Mouse (Mus musculus): ENCODE measurements around the gene Spns1. TPM values are rescaled to one million over a fixed set of nuclear protein-coding genes. Genes with fewer than 3 reads are reported as not detected.

Spns1 gene
- polyA plus RNA-seq, 1 experiment from 2014 or later = 77.5 TPM

DNA sequence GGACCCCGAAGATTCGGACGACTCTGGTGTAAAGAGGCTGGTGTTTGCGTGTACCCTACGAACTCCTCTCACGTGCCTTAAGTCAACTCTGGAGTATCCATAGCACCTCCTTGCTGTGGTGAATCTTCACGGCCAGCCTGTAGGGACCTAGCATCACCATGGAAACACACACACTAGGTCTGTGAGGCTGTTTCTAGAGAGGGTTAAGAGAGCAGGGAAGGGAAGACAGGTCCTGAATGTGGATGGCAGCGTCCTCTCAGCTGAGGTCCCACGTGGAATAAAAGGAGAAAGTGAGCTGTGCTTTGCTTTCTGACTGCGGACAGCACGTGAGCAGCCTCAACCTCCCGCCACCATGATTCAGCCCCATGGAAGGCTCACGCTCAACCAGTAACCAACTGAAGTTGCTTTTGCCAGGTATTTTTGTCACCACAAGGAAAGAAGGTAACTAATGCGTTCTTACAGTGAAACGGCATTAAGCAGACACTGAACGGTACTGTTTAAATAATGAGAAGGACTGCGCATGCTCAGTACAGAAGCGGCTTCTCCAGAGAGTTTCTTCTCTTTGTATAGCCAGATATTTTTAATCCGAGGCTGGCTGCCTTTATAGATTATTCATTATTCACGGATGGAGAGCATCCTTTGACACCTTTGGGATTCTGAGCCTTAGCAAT, 26.4 kb downstream of the Spns1 start:
- H3K36me3 ChIP-seq = no peaks in the 10 kb centered on the region
- H3K9me3 ChIP-seq = no peaks in the 10 kb centered on the region
- WGBS = 62% methylated on average over 20 of the region's 20 CpGs
- H3K4me2 ChIP-seq = peak overlapping the region; percentile 36
- no peak overlapping the region; the same call in 1 of the 2 replicates for H3K27ac ChIP-seq
- no peaks in the 10 kb centered on the region for H3K27me3 ChIP-seq
- ATAC-seq (ENCODE audit: low FRiP score) = no peak
- H3K9ac ChIP-seq = 0 out of 2 replicates have a peak overlapping the region, but pooled peaks have one; percentile 0
- H3K4me1 ChIP-seq (replicated peaks) = peaks cover 6% of the 10 kb centered on the region; the same call in 1 of the 2 replicates
- H3K4me3 ChIP-seq = peak overlapping the region; percentile 10; the same call in 1 of the 2 replicates

DNA sequence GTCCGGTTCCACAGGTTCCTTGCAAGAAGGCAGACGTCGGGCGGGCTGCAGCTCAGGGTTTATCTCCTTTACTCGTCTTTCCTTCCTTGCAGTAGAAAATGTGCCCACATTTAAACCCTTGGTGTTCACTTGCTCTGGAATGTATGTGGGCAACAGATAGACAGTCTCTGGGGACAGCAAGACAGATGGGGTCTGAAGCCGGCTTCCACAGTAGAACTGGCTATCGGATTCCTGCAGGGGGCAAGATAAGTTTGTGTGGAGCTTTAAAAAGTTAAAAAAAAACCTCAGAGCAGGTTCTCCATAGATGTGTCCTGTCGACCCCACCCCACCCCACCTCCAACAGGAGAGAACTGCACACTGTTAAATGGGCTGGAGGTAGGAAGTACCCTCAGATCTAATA, 29.0 kb downstream of the Spns1 start:
- no peaks in the 10 kb centered on the region for H3K9me3 ChIP-seq
- WGBS = 76% methylated on average over 8 of the region's 8 CpGs
- 0 out of 2 replicates have a peak, but pooled peaks cover 6% of the 10 kb centered on the region for H3K4me1 ChIP-seq (replicated peaks)
- H3K27ac ChIP-seq = no peak overlapping the region
- no peak overlapping the region for H3K9ac ChIP-seq
- ATAC-seq (ENCODE audit: low FRiP score) = no peak
- H3K27me3 ChIP-seq = no peaks in the 10 kb centered on the region
- no peak overlapping the region for H3K4me2 ChIP-seq
- H3K36me3 ChIP-seq = no peaks in the 10 kb centered on the region
- no peak overlapping the region for H3K4me3 ChIP-seq

- ATAC-seq (ENCODE audit: low FRiP score) = no peak
- no peak overlapping the region for H3K27ac ChIP-seq
- H3K4me2 ChIP-seq = no peak overlapping the region
- H3K9me3 ChIP-seq = no peaks in the 10 kb centered on the region
- no peaks in the 10 kb centered on the region for H3K36me3 ChIP-seq
- 59% methylated on average over 1 of the region's 1 CpGs for WGBS
- H3K27me3 ChIP-seq = no peaks in the 10 kb centered on the region
- 0 out of 2 replicates have a peak, but pooled peaks cover 6% of the 10 kb centered on the region for H3K4me1 ChIP-seq (replicated peaks)
- no peak overlapping the region for H3K4me3 ChIP-seq
- H3K9ac ChIP-seq = no peak overlapping the region
Measured at GRCm38 (mm10) chr7:126347098-126347497, 30.2 kb downstream of the Spns1 start.

- Histone ChIP-seq H3K9ac (no peak overlapping the region), H3K4me1 (replicated peaks) (no peaks in the 10 kb centered on the region), H3K9me3 (no peaks in the 10 kb centered on the region), H3K36me3 (no peaks in the 10 kb centered on the region), H3K27ac (no peak overlapping the region), H3K4me2 (no peak overlapping the region), H3K4me3 (no peak overlapping the region), H3K27me3 (no peaks in the 10 kb centered on the region)
- 54% methylated on average over 3 of the region's 3 CpGs for WGBS
- no peak for ATAC-seq (ENCODE audit: low FRiP score)
Measured at GRCm38 (mm10) chr7:126345969-126346368, 31.3 kb downstream of the Spns1 start.

- Histone ChIP-seq H3K4me3 (no peak overlapping the region), H3K27me3 (0 out of 2 replicates have a peak, but pooled peaks cover 3% of the 10 kb centered on the region), H3K36me3 (no peaks in the 10 kb centered on the region), H3K9ac (no peak overlapping the region), H3K27ac (no peak overlapping the region), H3K4me2 (no peak overlapping the region), H3K4me1 (replicated peaks) (no peaks in the 10 kb centered on the region), H3K9me3 (no peaks in the 10 kb centered on the region)
- 80% methylated on average over 3 of the region's 3 CpGs for WGBS
- ATAC-seq (ENCODE audit: low FRiP score) = no peak
Measured at GRCm38 (mm10) chr7:126345557-126345956, 31.7 kb downstream of the Spns1 start.

- no peaks in the 10 kb centered on the region for H3K36me3 ChIP-seq
- no peak overlapping the region for H3K27ac ChIP-seq
- no peaks in the 10 kb centered on the region for H3K9me3 ChIP-seq
- ATAC-seq (ENCODE audit: low FRiP score) = no peak
- H3K4me2 ChIP-seq = no peak overlapping the region
- H3K4me1 ChIP-seq (replicated peaks) = no peaks in the 10 kb centered on the region
- no peak overlapping the region for H3K4me3 ChIP-seq
- no peak overlapping the region for H3K9ac ChIP-seq
- 63% methylated on average over 6 of the region's 6 CpGs for WGBS
- 0 out of 2 replicates have a peak, but pooled peaks cover 3% of the 10 kb centered on the region for H3K27me3 ChIP-seq
Measured at GRCm38 (mm10) chr7:126340896-126341295, 36.4 kb downstream of the Spns1 start.

GRCm38 (mm10) chr7:126340206-126340618, 37.0 kb downstream of the Spns1 start:
- 0 out of 2 replicates have a peak, but pooled peaks cover 3% of the 10 kb centered on the region for H3K27me3 ChIP-seq
- H3K4me3 ChIP-seq = no peak overlapping the region
- H3K36me3 ChIP-seq = no peaks in the 10 kb centered on the region
- no peak overlapping the region for H3K9ac ChIP-seq
- WGBS = 84% methylated on average over 6 of the region's 6 CpGs
- no peak overlapping the region for H3K27ac ChIP-seq
- no peaks in the 10 kb centered on the region for H3K4me1 ChIP-seq (replicated peaks)
- no peaks in the 10 kb centered on the region for H3K9me3 ChIP-seq
- ATAC-seq (ENCODE audit: low FRiP score) = no peak
- no peak overlapping the region for H3K4me2 ChIP-seq

- no peaks in the 10 kb centered on the region for H3K9me3 ChIP-seq
- H3K4me3 ChIP-seq = no peak overlapping the region
- no peak overlapping the region for H3K9ac ChIP-seq
- 0 out of 2 replicates have a peak, but pooled peaks cover 3% of the 10 kb centered on the region for H3K27me3 ChIP-seq
- no peak overlapping the region for H3K4me2 ChIP-seq
- no peaks in the 10 kb centered on the region for H3K36me3 ChIP-seq
- H3K27ac ChIP-seq = no peak overlapping the region
- 74% methylated on average over 8 of the region's 8 CpGs for whole genome bisulfite sequencing
- ATAC-seq (ENCODE audit: low FRiP score) = no peak
- no peaks in the 10 kb centered on the region for H3K4me1 ChIP-seq (replicated peaks)
Measured at GRCm38 (mm10) chr7:126339521-126339971, 37.7 kb downstream of the Spns1 start.

- H3K27ac ChIP-seq = no peak overlapping the region
- 0 out of 2 replicates have a peak, but pooled peaks cover 3% of the 10 kb centered on the region for H3K27me3 ChIP-seq
- ATAC-seq (ENCODE audit: low FRiP score) = no peak
- H3K36me3 ChIP-seq = no peaks in the 10 kb centered on the region
- no peaks in the 10 kb centered on the region for H3K9me3 ChIP-seq
- WGBS = 88% methylated on average over 8 of the region's 8 CpGs
- H3K4me3 ChIP-seq = no peak overlapping the region
- H3K9ac ChIP-seq = no peak overlapping the region
- H3K4me1 ChIP-seq (replicated peaks) = no peaks in the 10 kb centered on the region
- no peak overlapping the region for H3K4me2 ChIP-seq
Measured at GRCm38 (mm10) chr7:126338906-126339305, 38.3 kb downstream of the Spns1 start.

- H3K4me1 ChIP-seq (replicated peaks) = no peaks in the 10 kb centered on the region
- 97% methylated on average over 1 of the region's 1 CpGs for WGBS
- ATAC-seq (ENCODE audit: low FRiP score) = no peak
- no peak overlapping the region for H3K4me3 ChIP-seq
- H3K27me3 ChIP-seq = 0 out of 2 replicates have a peak, but pooled peaks cover under 1% of the 10 kb centered on the region
- H3K36me3 ChIP-seq = no peaks in the 10 kb centered on the region
- no peaks in the 10 kb centered on the region for H3K9me3 ChIP-seq
- no peak overlapping the region for H3K4me2 ChIP-seq
- no peak overlapping the region for H3K27ac ChIP-seq
- no peak overlapping the region for H3K9ac ChIP-seq
Measured at GRCm38 (mm10) chr7:126335556-126335955, 41.7 kb downstream of the Spns1 start.

DNA sequence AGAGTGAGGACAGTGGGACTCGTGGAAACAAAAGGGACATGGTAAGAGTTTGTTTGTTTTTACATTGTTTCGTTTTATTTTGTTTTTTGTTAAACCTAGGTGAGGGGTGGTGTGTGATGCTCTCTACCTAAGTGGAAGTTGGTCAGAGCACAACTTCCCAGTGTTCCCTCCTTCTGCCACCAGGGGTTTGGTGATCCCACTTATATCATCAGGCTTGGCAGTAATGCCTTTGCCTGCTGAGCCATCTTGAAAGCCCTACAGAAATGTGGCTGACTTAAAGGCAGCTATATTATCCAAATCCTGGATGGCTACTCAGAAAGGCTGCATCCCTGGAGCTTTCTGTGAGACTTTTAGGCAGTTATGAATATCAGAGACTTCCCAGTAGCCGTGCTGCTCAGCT, 44.6 kb downstream of the Spns1 start:
- ATAC-seq (ENCODE audit: low FRiP score) = no peak
- H3K27me3 ChIP-seq = no peaks in the 10 kb centered on the region
- WGBS = 81% methylated on average over 3 of the region's 3 CpGs

GRCm38 (mm10) chr7:126330693-126331092, 46.6 kb downstream of the Spns1 start:
- Histone ChIP-seq H3K9ac (no peak overlapping the region), H3K4me3 (no peak overlapping the region), H3K36me3 (no peaks in the 10 kb centered on the region), H3K9me3 (no peaks in the 10 kb centered on the region), H3K4me2 (no peak overlapping the region), H3K27ac (no peak overlapping the region), H3K4me1 (replicated peaks) (no peaks in the 10 kb centered on the region), H3K27me3 (0 out of 2 replicates have a peak, but pooled peaks cover 4% of the 10 kb centered on the region)
- no peak for ATAC-seq (ENCODE audit: low FRiP score)
- WGBS = 53% methylated on average over 2 of the region's 2 CpGs

More for the DNA sequence above, 44.6 kb downstream of the Spns1 start:
- no peak overlapping the region for H3K9ac ChIP-seq
- H3K27ac ChIP-seq = no peak overlapping the region
- no peaks in the 10 kb centered on the region for H3K9me3 ChIP-seq
- no peak overlapping the region for H3K4me3 ChIP-seq
- no peak overlapping the region for H3K4me2 ChIP-seq
- H3K36me3 ChIP-seq = no peaks in the 10 kb centered on the region
- H3K4me1 ChIP-seq (replicated peaks) = no peaks in the 10 kb centered on the region
